Mouse (Mus musculus): ENCODE data around the gene Gm45837. TPM values are rescaled to one million over a fixed set of nuclear protein-coding genes. Genes with fewer than 3 reads are reported as not detected.

Gene Gm45837
- total RNA-seq, 4 experiments from 2014 or later, result 1.2 to 1.6 TPM; not detected in 2

- DNase-seq (ENCODE audit: low spot score in 2 of 2), result no peak
These were observed 18.7 kb upstream of the Gm45837 start for GRCm38 (mm10) chr7:101391909-101392479.

- no peak for DNase-seq (ENCODE audit: low spot score in 2 of 2)
These were observed 17.7 kb upstream of the Gm45837 start for GRCm38 (mm10) chr7:101393015-101393414.

GRCm38 (mm10) chr7:101393694-101394504, 16.8 kb upstream of the Gm45837 start:
- DNase-seq (ENCODE audit: low spot score in 2 of 2), result no peak

GRCm38 (mm10) chr7:101394569-101394968, 16.1 kb upstream of the Gm45837 start:
- DNase-seq (ENCODE audit: low spot score in 2 of 2), result no peak

- no peak for DNase-seq (ENCODE audit: low spot score in 2 of 2)
These were observed 15.2 kb upstream of the Gm45837 start for GRCm38 (mm10) chr7:101395471-101395870.

GRCm38 (mm10) chr7:101397175-101397574, 13.5 kb upstream of the Gm45837 start:
- DNase-seq (ENCODE audit: low spot score in 2 of 2), result no peak

GRCm38 (mm10) chr7:101401510-101401909, 9.2 kb upstream of the Gm45837 start:
- DNase-seq (ENCODE audit: low spot score in 2 of 2), result no peak

GRCm38 (mm10) chr7:101403831-101404230, 6.9 kb upstream of the Gm45837 start:
- no peak for DNase-seq (ENCODE audit: low spot score in 2 of 2)

- DNase-seq (ENCODE audit: low spot score in 2 of 2), result peak; percentile 73 to 75
These were observed 2.1 kb downstream of the Gm45837 start for GRCm38 (mm10) chr7:101412796-101413195.

GRCm38 (mm10) chr7:101414209-101414608, 3.5 kb downstream of the Gm45837 start:
- no peak for DNase-seq (ENCODE audit: low spot score in 2 of 2)

- peak in 1 of 2 experiments; percentile 49 for DNase-seq (ENCODE audit: low spot score in 2 of 2)
These were observed 4.2 kb downstream of the Gm45837 start for GRCm38 (mm10) chr7:101414661-101415511.

- DNase-seq (ENCODE audit: low spot score in 2 of 2), result peak in 1 of 2 experiments; percentile 65
These were observed 4.9 kb downstream of the Gm45837 start for GRCm38 (mm10) chr7:101415512-101416100.

GRCm38 (mm10) chr7:101416391-101416790, 5.7 kb downstream of the Gm45837 start:
- DNase-seq (ENCODE audit: low spot score in 2 of 2), result peak in 1 of 2 experiments; percentile 59

GRCm38 (mm10) chr7:101419013-101419770, 8.5 kb downstream of the Gm45837 start:
- peak in 1 of 2 experiments; percentile 46 for DNase-seq (ENCODE audit: low spot score in 2 of 2)

GRCm38 (mm10) chr7:101421529-101421928, 10.8 kb downstream of the Gm45837 start, which contains the start of gene Pde2a:
Pde2a (plus strand) TSS chr7:101421691.
- peak; percentile 85 to 90 for DNase-seq (ENCODE audit: low spot score in 2 of 2)

GRCm38 (mm10) chr7:101422069-101422468, 11.4 kb downstream of the Gm45837 start:
- no peak for DNase-seq (ENCODE audit: low spot score in 2 of 2)

GRCm38 (mm10) chr7:101422646-101423045, 12.0 kb downstream of the Gm45837 start:
- no peak for DNase-seq (ENCODE audit: low spot score in 2 of 2)

- no peak for DNase-seq (ENCODE audit: low spot score in 2 of 2)
These were observed 13.3 kb downstream of the Gm45837 start for GRCm38 (mm10) chr7:101423970-101424369.

GRCm38 (mm10) chr7:101426692-101427091, 16.0 kb downstream of the Gm45837 start:
- peak in 1 of 2 experiments; percentile 77 for DNase-seq (ENCODE audit: low spot score in 2 of 2)

- no peak for DNase-seq (ENCODE audit: low spot score in 2 of 2)
These were observed 17.1 kb downstream of the Gm45837 start for GRCm38 (mm10) chr7:101427736-101428135.

- DNase-seq (ENCODE audit: low spot score in 2 of 2), result no peak
These were observed 24.4 kb downstream of the Gm45837 start for GRCm38 (mm10) chr7:101435038-101435437.

Data from left cerebral cortex, adult 8-10 months (tissue).